Mouse (Mus musculus) spleen, embryonic (tissue): ENCODE measurements around the gene Krt82.
"Not testable (repeated sequence)": the region's sequence is repeated elsewhere in the genome, so short reads cannot be mapped to it uniquely, and the experiment has no call there.

ENCODE experiments used
- CTCF ChIA-PET: fragments of 350-600 bp; sonication (Branson Sonifier 250); formaldehyde crosslinking; loops from one replicate; lab custom pipeline; 2022; lab: Charles Lee

Krt82 gene

GRCm38 (mm10) chr15:101517161-101517560 is 33.3 kb downstream of the Krt82 start, which contains the start of gene Gm49425:
Gene Gm49425, minus strand, starts transcription at chr15:101517261.
- CTCF ChIA-PET, result not testable (repeated sequence)

- CTCF ChIA-PET, result no interaction called here
Measured at GRCm38 (mm10) chr15:101508247-101508646, 42.2 kb downstream of the Krt82 start.

GRCm38 (mm10) chr15:101506896-101507758 is 43.3 kb downstream of the Krt82 start:
- CTCF ChIA-PET, result no interaction called here

- CTCF ChIA-PET, result interaction anchor here (0.7 kb wide), 1 partner anchor 18 kb away, joined by 4 read pairs; no protein-coding TSS in a partner anchor
Measured at GRCm38 (mm10) chr15:101497181-101497580, 53.3 kb downstream of the Krt82 start.

- CTCF ChIA-PET, result no interaction called here
Measured at GRCm38 (mm10) chr15:101495266-101495665, 55.2 kb downstream of the Krt82 start.

GRCm38 (mm10) chr15:101494203-101494602 is 56.3 kb downstream of the Krt82 start:
- CTCF ChIA-PET, result no interaction called here

GRCm38 (mm10) chr15:101493713-101494112 is 56.8 kb downstream of the Krt82 start:
- CTCF ChIA-PET, result no interaction called here

- CTCF ChIA-PET, result no interaction called here
Measured at GRCm38 (mm10) chr15:101492718-101493117, 57.7 kb downstream of the Krt82 start.

- CTCF ChIA-PET, result no interaction called here
Measured at GRCm38 (mm10) chr15:101491431-101491830, 59.0 kb downstream of the Krt82 start, which contains the start of gene Krt83. Gene Krt83, minus strand, starts transcription at chr15:101491512.
